Mouse (Mus musculus) CH12.LX (cell line): ENCODE data around the gene Man1a2. TPM values are rescaled to one million over a fixed set of nuclear protein-coding genes. Genes with fewer than 3 reads are reported as not detected.

Experiments used
- DNase-seq: peaks from one replicate; pipeline ENCODE4 v3.0.0-alpha.2; 2013; ENCODE audit errors: extremely low read depth
- H3K27ac ChIP-seq: 2 replicates; pipeline ENCODE4 v1.5.1; 2012; ENCODE audit warnings: low read depth, mild to moderate bottlenecking, control low read depth, moderate library complexity; ENCODE audit not compliant: insufficient read depth
- H3K27me3 ChIP-seq: replicated peaks from 2 replicates; pipeline ENCODE3; 2012; ENCODE audit warnings: inconsistent platforms
- H3K36me3 ChIP-seq, 2 experiments: replicated peaks in 1 of 2; 2 replicates each; pipeline versions ENCODE3 to v1.6.1; 2012; ENCODE audit warnings: inconsistent platforms in 1 of 2, low read length in 1 of 2, mild to moderate bottlenecking in 1 of 2, mixed read lengths in 1 of 2, moderate library complexity in 1 of 2; ENCODE audit not compliant: control insufficient read depth in 1 of 2, insufficient read depth in 1 of 2
- H3K4me1 ChIP-seq, 2 experiments: 2 replicates each; pipeline ENCODE4 v1.6.1; 2012; ENCODE audit warnings: inconsistent platforms in 1 of 2, moderate library complexity in 1 of 2; ENCODE audit not compliant: insufficient read depth in 2 of 2, control insufficient read depth in 1 of 2
- H3K4me2 ChIP-seq: 2 replicates; pipeline ENCODE4 v1.6.1; 2012; ENCODE audit warnings: low read depth, mild to moderate bottlenecking, control low read depth; ENCODE audit not compliant: poor library complexity, insufficient read depth, severe bottlenecking
- H3K4me3 ChIP-seq, 3 experiments: fragments of 150-350 bp in 1 of 3; sonication (generic) in 1 of 3; replicated peaks in 1 of 3; 2 replicates each; pipeline versions ENCODE3 to v1.5.1; 2011 to 2012; ENCODE audit warnings: low read depth in 2 of 3, low read length in 2 of 3, mild to moderate bottlenecking in 2 of 3, moderate library complexity in 2 of 3, control low read depth in 1 of 3, improper control_type of control experiment in 1 of 3, inconsistent platforms in 1 of 3, mixed read lengths in 1 of 3; ENCODE audit not compliant: poor library complexity in 1 of 3
- H3K79me2 ChIP-seq: replicated peaks from 2 replicates; pipeline ENCODE4 v1.6.1; 2012; ENCODE audit warnings: mild to moderate bottlenecking, moderate library complexity; ENCODE audit not compliant: control insufficient read depth, poor library complexity, insufficient read depth, severe bottlenecking; ENCODE audit errors: extremely low read depth
- H3K9ac ChIP-seq: 2 replicates; pipeline ENCODE4 v1.6.1; 2012; ENCODE audit warnings: low read depth, mild to moderate bottlenecking, control low read depth, moderate library complexity; ENCODE audit not compliant: insufficient read depth
- H3K9me3 ChIP-seq: replicated peaks from 2 replicates; pipeline ENCODE3; 2012; ENCODE audit warnings: low read length, inconsistent platforms, mixed read lengths
- EP300 ChIP-seq: IDR thresholded peaks from 2 replicates; pipeline ENCODE4 v1.6.1; 2011; ENCODE audit warnings: low read length, improper control_type of control experiment
- GABPA ChIP-seq: IDR thresholded peaks from 2 replicates; pipeline ENCODE4 v1.6.1; 2012; ENCODE audit warnings: low read depth, low read length, improper control_type of control experiment, inconsistent platforms; ENCODE audit not compliant: insufficient replicate concordance
- MAZ ChIP-seq: IDR thresholded peaks from 2 replicates; pipeline ENCODE4 v1.6.1; 2012; ENCODE audit warnings: low read depth, mild to moderate bottlenecking, inconsistent platforms, low read length, improper control_type of control experiment, moderate library complexity
- POLR2A ChIP-seq: IDR thresholded peaks from 2 replicates; pipeline ENCODE4 v1.6.1; 2011; ENCODE audit warnings: low read depth, mild to moderate bottlenecking, improper control_type of control experiment, low read length
- RAD21 ChIP-seq: IDR thresholded peaks from 2 replicates; pipeline ENCODE4 v1.6.1; 2011; ENCODE audit warnings: low read depth, mild to moderate bottlenecking, low read length, improper control_type of control experiment, moderate library complexity
- ZKSCAN1 ChIP-seq: IDR thresholded peaks from 2 replicates; pipeline ENCODE4 v1.6.1; 2012; ENCODE audit warnings: low read depth, inconsistent platforms, low read length, improper control_type of control experiment, borderline replicate concordance
- ZNF384 ChIP-seq: IDR thresholded peaks from 2 replicates; pipeline ENCODE4 v1.6.1; 2012; ENCODE audit warnings: low read depth, low read length, improper control_type of control experiment, inconsistent platforms
- dilution Hi-C: fragments of 300-500 bp; cut with MboI; formaldehyde crosslinking; loops from 2 replicates; pipeline ENCODE4 v1.14.3; 2020; ENCODE audit warnings: low sequenced_read_pairs; ENCODE audit not compliant: extremely low pct_unique_long_range_greater_than_20kb, extremely low pct_ligation_motif_present
- in situ Hi-C: fragments of 300-500 bp; cut with MboI; formaldehyde crosslinking; loops from 3 replicates; pipeline ENCODE4 v1.14.3; 2019; ENCODE audit warnings: low sequenced_read_pairs, low pct_ligation_motif_present, low pct_unique_long_range_greater_than_20kb, mixed read lengths
- polyA plus RNA-seq: library from polyadenylated mRNA; unstranded; fragments of >175 nt; gene quantifications from 2 replicates; pipeline ENCODE4 v1.2.1, GENCODE M21; 2012; ENCODE audit warnings: low read depth; ENCODE audit not compliant: insufficient read length
- total RNA-seq, 2 experiments: library from RNA; depleted of rRNA; stranded (reverse); fragments of 300-350 nt in 1 of 2; fragments of >200 nt in 1 of 2; gene quantifications; 2 replicates each; pipeline ENCODE4 v1.2.3; 2012 to 2014

The Man1a2 gene
- total and polyA plus RNA-seq, 3 experiments, result 31.1 to 73.6 (median 53.5) TPM

GRCm38 (mm10) chr3:100713142-100714005 is 28.1 kb upstream of the Man1a2 start:
- DNase-seq, result no peak
- no peaks in the 10 kb centered on the region for H3K79me2 ChIP-seq
- no peak overlapping the region for H3K9ac ChIP-seq
- H3K27me3 ChIP-seq, result no peaks in the 10 kb centered on the region
- H3K36me3 ChIP-seq, result no peaks in the 10 kb centered on the region
- no peaks in the 10 kb centered on the region for H3K9me3 ChIP-seq
- dilution Hi-C loops (no loop called here), in situ Hi-C loops (no loop called here)
- TF ChIP-seq ZNF384 (peak; percentile 73), ZKSCAN1 (no peak)
- TF ChIP-seq, all 38 proteins: peak for 1
- no peak overlapping the region for H3K4me2 ChIP-seq
- H3K4me3 ChIP-seq, result no peak overlapping the region
- no peak overlapping the region for H3K27ac ChIP-seq
- H3K4me1 ChIP-seq, result peaks cover 8 to 27% of the 10 kb centered on the region in 2 experiments

GRCm38 (mm10) chr3:100712140-100712539 is 26.8 kb upstream of the Man1a2 start:
- no peak for TF ChIP-seq ZNF384
- TF ChIP-seq MAZ, result 0 out of 2 replicates have a peak, but pooled peaks have one; percentile 32
- TF ChIP-seq, all 38 proteins: peak for 1
- DNase-seq, result peak; percentile 24
- no peaks in the 10 kb centered on the region for H3K36me3 ChIP-seq
- H3K9me3 ChIP-seq, result no peaks in the 10 kb centered on the region
- no peaks in the 10 kb centered on the region for H3K27me3 ChIP-seq
- H3K4me1 ChIP-seq, result peaks cover 10 to 30% of the 10 kb centered on the region in 2 experiments
- no peak overlapping the region for H3K4me3 ChIP-seq
- no peak overlapping the region for H3K4me2 ChIP-seq
- no peak overlapping the region for H3K9ac ChIP-seq
- H3K27ac ChIP-seq, result no peak overlapping the region
- dilution Hi-C loops, result no loop called here
- no peaks in the 10 kb centered on the region for H3K79me2 ChIP-seq
- in situ Hi-C loops, result no loop called here

- no peak overlapping the region for H3K27ac ChIP-seq
- H3K36me3 ChIP-seq, result no peaks in the 10 kb centered on the region
- dilution Hi-C loops (no loop called here), in situ Hi-C loops (no loop called here)
- no peak overlapping the region for H3K9ac ChIP-seq
- no peaks in the 10 kb centered on the region for H3K79me2 ChIP-seq
- H3K9me3 ChIP-seq, result no peaks in the 10 kb centered on the region
- TF ChIP-seq POLR2A, result no peak
- H3K4me1 ChIP-seq, result peaks cover 16 to 36% of the 10 kb centered on the region in 2 experiments
- H3K4me2 ChIP-seq, result no peak overlapping the region
- H3K27me3 ChIP-seq, result no peaks in the 10 kb centered on the region
- H3K4me3 ChIP-seq, result no peak overlapping the region
- no peak for DNase-seq
Measured at GRCm38 (mm10) chr3:100711486-100711885, 26.2 kb upstream of the Man1a2 start.

- Histone ChIP-seq H3K4me1 (peaks cover 12 to 61% of the 10 kb centered on the region in 2 experiments), H3K4me3 (no peak overlapping the region), H3K79me2 (no peaks in the 10 kb centered on the region), H3K4me2 (no peak overlapping the region), H3K9me3 (no peaks in the 10 kb centered on the region), H3K9ac (no peak overlapping the region), H3K27me3 (no peaks in the 10 kb centered on the region), H3K36me3 (no peaks in the 10 kb centered on the region), H3K27ac (no peak overlapping the region)
- no peak for TF ChIP-seq POLR2A
- no peak for TF ChIP-seq RAD21
- TF ChIP-seq GABPA, result no peak
- TF ChIP-seq EP300, result no peak
- dilution Hi-C loops (no loop called here), in situ Hi-C loops (no loop called here)
- DNase-seq, result no peak
Measured at GRCm38 (mm10) chr3:100707117-100707516, 21.8 kb upstream of the Man1a2 start.
